Mouse (Mus musculus) intestine, embryonic 14.5 days (tissue): ENCODE measurements at regions not wholly inside any gene's neighbourhood (a gene's known extent, or its start where the extent isn't known, plus 50 kb on each side); places are given as distances from the start of the nearest gene placed in this dataset.

Source experiments
- ATAC-seq: fragments of 200-750 bp; cut with Nextera tagmentation; replicated peaks from 2 replicates; pipeline ENCODE4 v1.8.0; 2017; ENCODE audit warnings: low read depth, moderate number of reproducible peaks, moderate TSS enrichment, moderate library complexity; ENCODE audit not compliant: low FRiP score, low TSS enrichment
- DNase-seq: peaks from one replicate; pipeline ENCODE4 v3.0.0-alpha.2; 2018; ENCODE audit warnings: low spot score
- H3K27ac ChIP-seq: fragments of 300-500 bp; sonication (generic); 2 replicates; pipeline ENCODE4 v1.5.1; 2014; ENCODE audit warnings: low read depth, mild to moderate bottlenecking, control low read depth
- H3K27me3 ChIP-seq: fragments of 300-500 bp; sonication (generic); replicated peaks from 2 replicates; pipeline ENCODE4 v1.6.1; 2014; ENCODE audit warnings: low read length, control low read depth; ENCODE audit not compliant: control insufficient read depth, insufficient read depth
- H3K36me3 ChIP-seq: fragments of 300-500 bp; sonication (generic); 2 replicates; pipeline ENCODE4 v1.6.1; 2014; ENCODE audit warnings: low read length, control low read depth; ENCODE audit not compliant: control insufficient read depth, insufficient read depth
- H3K4me1 ChIP-seq: fragments of 300-500 bp; sonication (generic); replicated peaks from 2 replicates; pipeline ENCODE4 v1.6.1; 2014; ENCODE audit warnings: low read length, control low read depth, mixed read lengths; ENCODE audit not compliant: control insufficient read depth, insufficient read depth
- H3K4me2 ChIP-seq: fragments of 300-500 bp; sonication (generic); 2 replicates; pipeline ENCODE4 v1.6.1; 2014; ENCODE audit warnings: low read length
- H3K4me3 ChIP-seq: fragments of 300-500 bp; sonication (generic); 2 replicates; pipeline ENCODE4 v1.5.1; 2014; ENCODE audit warnings: low read depth, low read length, control low read depth, mixed read lengths
- H3K9ac ChIP-seq: fragments of 300-500 bp; sonication (generic); 2 replicates; pipeline ENCODE4 v1.6.1; 2014; ENCODE audit warnings: mild to moderate bottlenecking, low read length
- H3K9me3 ChIP-seq: fragments of 300-500 bp; sonication (generic); 2 replicates; pipeline ENCODE4 v1.6.1; 2016; ENCODE audit warnings: low read length, control low read depth; ENCODE audit not compliant: control insufficient read depth
- WGBS: fragments of 180-500 bp; shearing (Covaris S2); extraction: QIAGEN DNeasy Blood & Tissue Kit; methylation state at CpG from one replicate; pipeline ENCODE4 v1.1.7; 2014; 5-methylcytosine and 5-hydroxymethylcytosine counted together

- Histone ChIP-seq H3K9me3 (no peaks in the 10 kb centered on the region), H3K4me3 (no peak overlapping the region), H3K9ac (no peak overlapping the region), H3K27ac (no peak overlapping the region), H3K4me2 (no peak overlapping the region), H3K27me3 (no peaks in the 10 kb centered on the region), H3K4me1 (no peaks in the 10 kb centered on the region), H3K36me3 (no peaks in the 10 kb centered on the region)
- DNase-seq (no peak), ATAC-seq (no peak)
- WGBS, result 77% methylated on average over 9 of the region's 9 CpGs
Observed at GRCm38 (mm10) chr15:63658031-63658521, 186.9 kb downstream of the Gsdmc2 start.

- Histone ChIP-seq H3K36me3 (no peaks in the 10 kb centered on the region), H3K9me3 (no peaks in the 10 kb centered on the region), H3K4me1 (no peaks in the 10 kb centered on the region; the same call in 1 of the 2 replicates), H3K4me2 (no peak overlapping the region), H3K27me3 (no peaks in the 10 kb centered on the region), H3K4me3 (no peak overlapping the region), H3K9ac (no peak overlapping the region), H3K27ac (no peak overlapping the region)
- DNase-seq, result peak; percentile 97
- whole genome bisulfite sequencing, result 34% methylated on average over 11 of the region's 11 CpGs
- ATAC-seq, result no peak
Observed at GRCm38 (mm10) chr15:63652216-63652961, 192.6 kb downstream of the Gsdmc2 start.

GRCm38 (mm10) chr15:63651120-63651519 lies 193.9 kb downstream of the Gsdmc2 start:
- ATAC-seq (no peak), DNase-seq (no peak)
- H3K9me3 ChIP-seq, result no peaks in the 10 kb centered on the region
- H3K4me2 ChIP-seq, result no peak overlapping the region
- H3K36me3 ChIP-seq, result no peaks in the 10 kb centered on the region
- no peak overlapping the region for H3K27ac ChIP-seq
- no peak overlapping the region for H3K4me3 ChIP-seq
- H3K4me1 ChIP-seq, result no peaks in the 10 kb centered on the region; the same call in 1 of the 2 replicates
- no peak overlapping the region for H3K9ac ChIP-seq
- H3K27me3 ChIP-seq, result no peaks in the 10 kb centered on the region
- 85% methylated on average over 7 of the region's 7 CpGs for WGBS

- H3K4me3 ChIP-seq, result no peak overlapping the region
- no peak overlapping the region for H3K4me2 ChIP-seq
- H3K4me1 ChIP-seq, result no peaks in the 10 kb centered on the region; the same call in 1 of the 2 replicates
- no peak overlapping the region for H3K9ac ChIP-seq
- DNase-seq (no peak), ATAC-seq (no peak; the same call in 1 of the 2 replicates)
- no peaks in the 10 kb centered on the region for H3K27me3 ChIP-seq
- no peaks in the 10 kb centered on the region for H3K36me3 ChIP-seq
- 59% methylated on average over 12 of the region's 12 CpGs for WGBS
- no peaks in the 10 kb centered on the region for H3K9me3 ChIP-seq
- H3K27ac ChIP-seq, result no peak overlapping the region
Observed at GRCm38 (mm10) chr15:63648142-63648989, 196.6 kb downstream of the Gsdmc2 start.

GRCm38 (mm10) chr15:63624814-63625213 lies 220.2 kb downstream of the Gsdmc2 start:
- H3K36me3 ChIP-seq, result no peaks in the 10 kb centered on the region
- DNase-seq (no peak), ATAC-seq (no peak)
- H3K4me1 ChIP-seq, result no peaks in the 10 kb centered on the region
- H3K4me2 ChIP-seq, result no peak overlapping the region
- H3K4me3 ChIP-seq, result no peak overlapping the region
- no peak overlapping the region for H3K9ac ChIP-seq
- no peaks in the 10 kb centered on the region for H3K27me3 ChIP-seq
- no peaks in the 10 kb centered on the region for H3K9me3 ChIP-seq
- H3K27ac ChIP-seq, result no peak overlapping the region

GRCm38 (mm10) chr15:63624249-63624648 lies 220.7 kb downstream of the Gsdmc2 start:
- ATAC-seq (no peak), DNase-seq (no peak)
- no peaks in the 10 kb centered on the region for H3K4me1 ChIP-seq
- H3K9me3 ChIP-seq, result no peaks in the 10 kb centered on the region
- no peak overlapping the region for H3K4me3 ChIP-seq
- H3K27ac ChIP-seq, result no peak overlapping the region
- no peaks in the 10 kb centered on the region for H3K36me3 ChIP-seq
- no peak overlapping the region for H3K9ac ChIP-seq
- no peak overlapping the region for H3K4me2 ChIP-seq
- H3K27me3 ChIP-seq, result no peaks in the 10 kb centered on the region
- WGBS, result 68% methylated on average over 2 of the region's 2 CpGs

GRCm38 (mm10) chr15:63616506-63617208 lies 228.3 kb downstream of the Gsdmc2 start:
- H3K27ac ChIP-seq, result no peak overlapping the region
- H3K9ac ChIP-seq, result no peak overlapping the region
- H3K27me3 ChIP-seq, result no peaks in the 10 kb centered on the region
- DNase-seq (no peak), ATAC-seq (no peak)
- H3K9me3 ChIP-seq, result no peaks in the 10 kb centered on the region
- no peak overlapping the region for H3K4me3 ChIP-seq
- no peaks in the 10 kb centered on the region for H3K4me1 ChIP-seq
- H3K36me3 ChIP-seq, result no peaks in the 10 kb centered on the region
- H3K4me2 ChIP-seq, result no peak overlapping the region
- WGBS, result 58% methylated on average over 8 of the region's 8 CpGs

GRCm38 (mm10) chr15:63614191-63614590 lies 230.8 kb downstream of the Gsdmc2 start:
- Histone ChIP-seq H3K4me1 (no peaks in the 10 kb centered on the region), H3K27ac (no peak overlapping the region), H3K36me3 (no peaks in the 10 kb centered on the region), H3K4me3 (no peak overlapping the region), H3K9ac (no peak overlapping the region), H3K27me3 (no peaks in the 10 kb centered on the region), H3K9me3 (no peaks in the 10 kb centered on the region), H3K4me2 (no peak overlapping the region)
- WGBS, result 92% methylated on average over 2 of the region's 2 CpGs
- no peak for DNase-seq
- no peak for ATAC-seq
